Mouse (Mus musculus) midbrain, embryonic 13.5 days (tissue): ENCODE measurements around the gene Iqce. TPM values are rescaled to one million over a fixed set of nuclear protein-coding genes. Genes with fewer than 3 reads are reported as not detected.

Source experiments
- ATAC-seq: fragments of 200-750 bp; cut with Nextera tagmentation; 2 replicates; pipeline ENCODE4 v1.8.0; 2017; ENCODE audit warnings: mild to moderate bottlenecking, moderate TSS enrichment, moderate library complexity
- H3K27ac ChIP-seq: fragments of 300-500 bp; sonication (generic); 2 replicates; pipeline ENCODE4 v1.5.1; 2015; ENCODE audit warnings: inconsistent platforms, mild to moderate bottlenecking, moderate library complexity
- H3K27me3 ChIP-seq: fragments of 300-500 bp; sonication (generic); 2 replicates; pipeline ENCODE4 v1.6.1; 2015; ENCODE audit warnings: mild to moderate bottlenecking, inconsistent platforms
- H3K36me3 ChIP-seq: fragments of 300-500 bp; sonication (generic); 2 replicates; pipeline ENCODE4 v1.6.1; 2015; ENCODE audit warnings: mild to moderate bottlenecking, inconsistent platforms
- H3K4me1 ChIP-seq: fragments of 300-500 bp; sonication (generic); replicated peaks from 2 replicates; pipeline ENCODE4 v1.6.1; 2015; ENCODE audit warnings: inconsistent platforms
- H3K4me2 ChIP-seq: fragments of 300-500 bp; sonication (generic); replicated peaks from 2 replicates; pipeline ENCODE4 v1.6.1; 2015; ENCODE audit warnings: moderate library complexity, mild to moderate bottlenecking, inconsistent platforms
- H3K4me3 ChIP-seq: fragments of 300-500 bp; sonication (generic); replicated peaks from 2 replicates; pipeline ENCODE4 v1.5.1; 2015; ENCODE audit warnings: mild to moderate bottlenecking, inconsistent platforms
- H3K9ac ChIP-seq: fragments of 300-500 bp; sonication (generic); replicated peaks from 2 replicates; pipeline ENCODE4 v1.6.1; 2015; ENCODE audit warnings: mild to moderate bottlenecking, inconsistent platforms
- H3K9me3 ChIP-seq: fragments of 300-500 bp; sonication (generic); 2 replicates; pipeline ENCODE4 v1.6.1; 2016; ENCODE audit warnings: mild to moderate bottlenecking, inconsistent platforms
- WGBS: fragments of 180-500 bp; shearing (Covaris S2); methylation state at CpG from one replicate; pipeline ENCODE4 v1.1.7; 2015; 5-methylcytosine and 5-hydroxymethylcytosine counted together
- polyA plus RNA-seq: library from polyadenylated mRNA; unstranded; fragments of >200 nt; fragmentation: Nextera tagmentation; extraction: Ambion mirVana; gene quantifications from 2 replicates; pipeline ENCODE4 v1.2.1, GENCODE M21; 2015

Gene Iqce
- polyA plus RNA-seq, 1 experiment from 2014 or later: 24.4 TPM

GRCm38 (mm10) chr5:140619151-140619771 is 82.9 kb downstream of the Iqce start:
- WGBS: 25% methylated on average over 6 of the region's 6 CpGs
- peak; percentile 18 for ATAC-seq
- Histone ChIP-seq H3K9ac (no peak overlapping the region), H3K27ac (peak overlapping the region; percentile 67), H3K4me2 (no peak overlapping the region), H3K4me3 (no peak overlapping the region), H3K9me3 (no peaks in the 10 kb centered on the region), H3K36me3 (peaks cover 41% of the 10 kb centered on the region), H3K27me3 (no peaks in the 10 kb centered on the region), H3K4me1 (peaks cover 25% of the 10 kb centered on the region)

- Histone ChIP-seq H3K4me1 (peaks cover 32% of the 10 kb centered on the region), H3K27me3 (no peaks in the 10 kb centered on the region), H3K36me3 (peaks cover 39% of the 10 kb centered on the region), H3K4me2 (no peak overlapping the region), H3K27ac (0 out of 2 replicates have a peak overlapping the region, but pooled peaks have one; percentile 12), H3K4me3 (no peak overlapping the region), H3K9ac (no peak overlapping the region), H3K9me3 (no peaks in the 10 kb centered on the region)
- ATAC-seq: no peak
- whole genome bisulfite sequencing: 83% methylated on average over 5 of the region's 5 CpGs
These were observed 84.5 kb downstream of the Iqce start for GRCm38 (mm10) chr5:140617714-140618113.

- Histone ChIP-seq H3K4me2 (no peak overlapping the region), H3K4me1 (peaks cover 36% of the 10 kb centered on the region), H3K27ac (peak overlapping the region; percentile 3; the same call in 1 of the 2 replicates), H3K27me3 (no peaks in the 10 kb centered on the region), H3K9ac (no peak overlapping the region), H3K4me3 (no peak overlapping the region), H3K9me3 (no peaks in the 10 kb centered on the region), H3K36me3 (peaks cover 34% of the 10 kb centered on the region)
- ATAC-seq: no peak
- WGBS: 77% methylated on average over 9 of the region's 9 CpGs
These were observed 85.5 kb downstream of the Iqce start for GRCm38 (mm10) chr5:140616691-140617090.

GRCm38 (mm10) chr5:140616110-140616503 is 86.1 kb downstream of the Iqce start:
- Histone ChIP-seq H3K27ac (peak overlapping the region; percentile 3; the same call in 1 of the 2 replicates), H3K27me3 (no peaks in the 10 kb centered on the region), H3K9me3 (no peaks in the 10 kb centered on the region), H3K4me3 (no peak overlapping the region), H3K36me3 (peaks cover 28% of the 10 kb centered on the region), H3K4me2 (no peak overlapping the region), H3K4me1 (peaks cover 36% of the 10 kb centered on the region), H3K9ac (no peak overlapping the region)
- WGBS: 81% methylated on average over 6 of the region's 6 CpGs
- ATAC-seq: no peak

- Histone ChIP-seq H3K4me2 (no peak overlapping the region), H3K4me1 (peaks cover 41% of the 10 kb centered on the region), H3K4me3 (no peak overlapping the region), H3K36me3 (peaks cover 27% of the 10 kb centered on the region), H3K9ac (no peak overlapping the region), H3K27me3 (no peaks in the 10 kb centered on the region), H3K27ac (peak overlapping the region; percentile 56), H3K9me3 (no peaks in the 10 kb centered on the region)
- ATAC-seq: no peak
- WGBS: 74% methylated on average over 10 of the region's 10 CpGs
These were observed 86.7 kb downstream of the Iqce start for GRCm38 (mm10) chr5:140615321-140616109.

GRCm38 (mm10) chr5:140614837-140615236 is 87.3 kb downstream of the Iqce start:
- Histone ChIP-seq H3K27ac (peak overlapping the region; percentile 56), H3K27me3 (no peaks in the 10 kb centered on the region), H3K9ac (no peak overlapping the region), H3K36me3 (peaks cover 27% of the 10 kb centered on the region), H3K4me1 (peaks cover 47% of the 10 kb centered on the region), H3K4me2 (no peak overlapping the region), H3K9me3 (no peaks in the 10 kb centered on the region), H3K4me3 (no peak overlapping the region)
- ATAC-seq: no peak
- 87% methylated on average over 4 of the region's 4 CpGs for WGBS

- peaks cover 27% of the 10 kb centered on the region for H3K36me3 ChIP-seq
- no peak overlapping the region for H3K9ac ChIP-seq
- peak overlapping the region; percentile 56; the same call in 1 of the 2 replicates for H3K27ac ChIP-seq
- H3K27me3 ChIP-seq: no peaks in the 10 kb centered on the region
- ATAC-seq: no peak
- no peak overlapping the region for H3K4me3 ChIP-seq
- WGBS: 97% methylated on average over 10 of the region's 10 CpGs
- H3K4me1 ChIP-seq: peaks cover 54% of the 10 kb centered on the region
- H3K9me3 ChIP-seq: no peaks in the 10 kb centered on the region
- no peak overlapping the region for H3K4me2 ChIP-seq
These were observed 88.0 kb downstream of the Iqce start for GRCm38 (mm10) chr5:140614141-140614540.

GRCm38 (mm10) chr5:140612191-140612590 is 90.0 kb downstream of the Iqce start:
- Histone ChIP-seq H3K27me3 (0 out of 2 replicates have a peak, but pooled peaks cover 3% of the 10 kb centered on the region), H3K4me3 (peak overlapping the region; percentile 52), H3K36me3 (peaks cover 27% of the 10 kb centered on the region), H3K4me1 (peaks cover 74% of the 10 kb centered on the region), H3K4me2 (peak overlapping the region; percentile 66), H3K9ac (peak overlapping the region; percentile 76), H3K9me3 (no peaks in the 10 kb centered on the region), H3K27ac (peak overlapping the region; percentile 96)
- 17% methylated on average over 18 of the region's 18 CpGs for WGBS
- no peak for ATAC-seq

Other genes with a start within 250 kb of the Iqce start
- 13.4 and 15.2 TPM in 2 replicates for gene Chst12, start 196.8 kb downstream of the Iqce start, polyA plus RNA-seq
- gene Grifin, start 137.3 kb downstream of the Iqce start, polyA plus RNA-seq: not detected in 2 replicates
- gene Lfng, start 95.1 kb downstream of the Iqce start, polyA plus RNA-seq: 25.0 and 25.7 TPM in 2 replicates
- 53.6 and 76.6 TPM in 2 replicates for gene Ttyh3, start 53.3 kb downstream of the Iqce start, polyA plus RNA-seq
- gene Brat1, start 2.6 kb upstream of the Iqce start, polyA plus RNA-seq: 20.7 and 22.4 TPM in 2 replicates
- gene Amz1, start 21.7 kb upstream of the Iqce start, polyA plus RNA-seq: 2.1 and 3.2 TPM in 2 replicates
- 12.0 and 12.1 TPM in 2 replicates for gene Gna12, start 128.1 kb upstream of the Iqce start, polyA plus RNA-seq